Comparison of ENCODE assay signal across 9 mouse cellular contexts in the genomic region with DNA sequence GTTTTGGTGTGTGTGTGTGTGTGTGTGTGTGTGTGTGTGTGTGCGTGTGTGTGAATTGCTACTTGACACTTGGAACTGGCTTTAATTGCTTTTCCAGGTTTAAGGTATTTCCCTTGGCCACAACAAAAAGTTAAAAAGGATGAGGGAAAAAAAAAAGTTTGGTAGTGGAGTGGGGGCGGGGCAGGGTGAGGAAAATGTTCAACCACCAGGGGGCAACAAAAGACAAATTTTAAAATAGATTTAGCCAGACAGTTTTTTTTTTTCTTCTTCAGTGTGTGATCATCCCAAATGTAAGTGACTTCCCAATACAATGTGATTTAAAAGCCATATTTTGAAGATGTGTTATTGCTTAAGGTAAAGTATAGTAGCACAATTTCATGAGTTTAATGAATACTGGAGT. TPM values are rescaled to one million over a fixed set of nuclear protein-coding genes. Genes with fewer than 3 reads are reported as not detected.
A peak's percentile ranks its signal among the peaks of the same experiment; 100 is the strongest.
DNase-seq lines count a peak whose midpoint lies in the region; ATAC-seq lines count a peak whose summit lies in the region.
"Had no signal": no experiment of that assay in that cellular context is flagged by ENCODE, and none has a peak within 500 bp of the region (broad histone marks: within the 10 kb centered on the region; RNA-seq: fewer than 3 reads in every experiment).

No protein-coding gene starts in this region.

- peak overlapping the region; percentile 4; the same call in 1 of the 2 replicates for H3K4me2 ChIP-seq in midbrain, embryonic 14.5 days (ENCODE audit: low read length)
- no peak overlapping the region for H3K4me2 ChIP-seq in midbrain, embryonic 15.5 days
- H3K4me2 ChIP-seq in limb, embryonic 13.5 days (replicated peaks) = peak overlapping the region; percentile 39
- H3K4me2 ChIP-seq: midbrain, embryonic 12.5 days had no signal

- no peak overlapping the region for H3K9ac ChIP-seq in midbrain, embryonic 14.5 days (replicated peaks; ENCODE audit: low read length)
- no peak overlapping the region for H3K9ac ChIP-seq in midbrain, embryonic 15.5 days
- H3K9ac ChIP-seq in limb, embryonic 13.5 days = no peak overlapping the region
- H3K9ac ChIP-seq: midbrain, embryonic 12.5 days had no signal

- DNase-seq in midbrain, embryonic 14.5 days = peak; percentile 83
- peak; percentile 51 to 67 for DNase-seq in adrenal gland, postnatal 36 days
- DNase-seq in forelimb bud, embryonic 11.5 days (ENCODE audit: low read depth, low spot score) = peak; percentile 67
- peak; percentile 74 for DNase-seq in kidney, adult 18-20 months
- DNase-seq in right cerebral cortex, adult 2 months (ENCODE audit: low spot score in 2 of 2) = peak; percentile 55
- DNase-seq in spleen, postnatal 14 days (ENCODE audit: low spot score in 2 of 2) = no peak

- ATAC-seq in midbrain, embryonic 14.5 days (ENCODE audit: low FRiP score, low TSS enrichment) = no peak
- no peak for ATAC-seq in midbrain, embryonic 15.5 days (replicated peaks)
- no peak for ATAC-seq in limb, embryonic 13.5 days (ENCODE audit: low FRiP score, low read depth)

- peaks cover 13% of the 10 kb centered on the region for H3K27me3 ChIP-seq in midbrain, embryonic 14.5 days (ENCODE audit: control insufficient read depth, insufficient read depth, low read length)
- peaks cover 9% of the 10 kb centered on the region; the same call in 1 of the 2 replicates for H3K27me3 ChIP-seq in midbrain, embryonic 15.5 days (replicated peaks)
- no peaks in the 10 kb centered on the region for H3K27me3 ChIP-seq in limb, embryonic 13.5 days

- no peaks in the 10 kb centered on the region for H3K9me3 ChIP-seq in midbrain, embryonic 14.5 days (ENCODE audit: control insufficient read depth, low read length)
- no peaks in the 10 kb centered on the region for H3K9me3 ChIP-seq in midbrain, embryonic 15.5 days
- no peaks in the 10 kb centered on the region for H3K9me3 ChIP-seq in limb, embryonic 13.5 days
- H3K9me3 ChIP-seq: midbrain, embryonic 12.5 days had no signal

- no peaks in the 10 kb centered on the region for H3K36me3 ChIP-seq in midbrain, embryonic 14.5 days (ENCODE audit: control insufficient read depth, insufficient read depth, low read length)
- H3K36me3 ChIP-seq in midbrain, embryonic 15.5 days (replicated peaks) = no peaks in the 10 kb centered on the region
- no peaks in the 10 kb centered on the region for H3K36me3 ChIP-seq in limb, embryonic 13.5 days
- H3K36me3 ChIP-seq: midbrain, embryonic 12.5 days had no signal

- 14% methylated on average over 2 of the region's 2 CpGs for WGBS in midbrain, embryonic 14.5 days
- 16% methylated on average over 2 of the region's 2 CpGs for WGBS in midbrain, embryonic 15.5 days
- WGBS in limb, embryonic 13.5 days = 10% methylated on average over 2 of the region's 2 CpGs

- no peak overlapping the region for H3K4me3 ChIP-seq in midbrain, embryonic 14.5 days (replicated peaks; ENCODE audit: low read depth, low read length)
- H3K4me3 ChIP-seq in midbrain, embryonic 15.5 days = no peak overlapping the region
- H3K4me3 ChIP-seq in limb, embryonic 13.5 days = no peak overlapping the region
- H3K4me3 ChIP-seq: midbrain, embryonic 12.5 days had no signal

- H3K4me1 ChIP-seq in midbrain, embryonic 14.5 days (ENCODE audit: control insufficient read depth, insufficient read depth, low read length) = no peaks in the 10 kb centered on the region
- peaks cover 17% of the 10 kb centered on the region for H3K4me1 ChIP-seq in midbrain, embryonic 15.5 days
- peaks cover 23% of the 10 kb centered on the region for H3K4me1 ChIP-seq in limb, embryonic 13.5 days

- no peak overlapping the region for H3K27ac ChIP-seq in midbrain, embryonic 14.5 days (replicated peaks; ENCODE audit: low read depth, low read length)
- H3K27ac ChIP-seq in midbrain, embryonic 15.5 days = no peak overlapping the region
- no peak overlapping the region for H3K27ac ChIP-seq in limb, embryonic 13.5 days
- H3K27ac ChIP-seq: midbrain, embryonic 12.5 days had no signal

RNA-seq across cellular contexts. Expression of a gene that starts 4.7 kb away (rescaled TPM):
- 2.1 and 4.2 TPM in 2 replicates for polyA plus RNA-seq in midbrain, embryonic 14.5 days (2014; fragmentation: Nextera tagmentation; extraction: Ambion mirVana)
- polyA plus RNA-seq in midbrain, embryonic 15.5 days (2015; fragmentation: Nextera tagmentation; extraction: Ambion mirVana) = 6.5 and 6.6 TPM in 2 replicates
- 10 to 100 TPM; 23.8 to 48.1 TPM for total RNA-seq in adrenal gland, postnatal 36 days (2021)
- polyA plus RNA-seq in limb, embryonic 13.5 days (2015; fragmentation: Nextera tagmentation; extraction: Ambion mirVana) = 53.6 TPM in 2 replicates

Comparison
In these comparisons a context has a peak if more than half of its experiments do, and no peak if none do; other contexts are left out.
1. DNase-seq: peak in midbrain, embryonic 14.5 days (single experiment), adrenal gland, postnatal 36 days (2 of 2), forelimb bud, embryonic 11.5 days (single experiment), kidney, adult 18-20 months (single experiment) and right cerebral cortex, adult 2 months (2 of 2); none in spleen, postnatal 14 days (0 of 2).